Mouse (Mus musculus) kidney, postnatal 36 days (tissue): ENCODE results near the gene Lce1i.
"Not testable (repeated sequence)": the region's sequence is repeated elsewhere in the genome, so short reads cannot be mapped to it uniquely, and the experiment has no call there.

ENCODE experiments used
- DNase-seq, 2 experiments: peaks; one replicate each; pipeline ENCODE4 v3.0.0; 2021 to 2022; ENCODE audit warnings: mixed read lengths in 2 of 2

Gene Lce1i

DNA sequence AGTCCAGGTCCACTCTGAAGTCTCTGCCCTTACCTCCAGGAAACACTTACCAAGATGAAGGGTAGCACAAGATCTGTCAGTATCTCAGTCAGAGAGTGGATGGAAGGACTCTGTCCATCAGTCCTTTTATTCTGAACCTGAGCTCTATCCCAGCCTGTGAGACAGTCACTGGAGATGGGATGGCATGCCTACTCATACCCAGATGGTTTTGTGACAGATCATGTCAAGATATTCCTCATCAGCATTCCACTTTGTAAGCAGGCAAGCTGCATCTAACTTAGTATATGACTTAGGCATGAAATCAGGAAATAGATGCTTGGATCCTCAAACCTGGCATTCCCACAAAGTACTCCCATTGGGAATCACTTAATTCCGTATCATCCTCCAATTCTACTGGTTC lies at the start of gene Lce1i:
Gene Lce1i (minus strand): TSS at position 101 of the 400 bp plus-strand sequence.
- DNase-seq: no peak

DNA sequence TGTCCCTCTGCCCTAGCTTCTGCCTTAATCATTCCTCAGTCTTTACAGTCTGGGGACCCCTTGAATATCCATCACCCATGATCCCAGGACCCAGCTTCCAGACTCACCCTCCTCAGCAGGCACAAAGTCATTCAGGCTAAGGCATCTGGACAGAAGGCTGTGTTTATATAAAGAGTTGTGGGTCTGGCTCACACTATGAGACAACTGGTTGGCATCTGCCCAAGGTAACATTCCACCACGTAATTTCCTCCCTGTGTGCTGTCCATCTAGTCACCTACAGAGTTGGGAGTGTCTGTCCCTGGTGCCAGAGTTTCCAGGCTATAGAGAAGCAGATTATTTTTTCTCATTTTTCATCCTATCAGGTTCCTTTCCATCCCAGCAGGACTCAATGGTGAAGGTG lies 48.4 kb upstream of the Lce1i start, which contains the start of gene Kprp:
Gene Kprp (minus strand): TSS at position 140 of the 400 bp plus-strand sequence.
- DNase-seq: no peak

DNA sequence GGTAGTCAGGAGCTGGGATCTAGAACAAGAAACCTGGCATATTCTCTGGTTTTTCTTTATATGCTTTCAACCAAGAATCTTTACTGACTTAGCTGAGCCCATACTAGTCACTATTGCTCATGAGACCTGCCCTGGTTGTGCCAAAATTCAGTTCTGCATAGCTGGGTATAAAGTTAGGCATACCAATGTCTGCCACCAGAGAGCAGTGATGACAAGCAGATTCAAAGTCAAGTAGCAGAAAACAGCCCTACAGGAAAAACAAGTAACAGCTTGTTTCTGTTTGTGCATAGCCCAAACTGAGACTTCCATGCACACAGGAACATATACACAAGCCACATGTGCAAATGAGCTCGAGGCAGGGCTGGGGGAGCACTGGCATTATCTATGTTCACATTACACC lies 47.1 kb upstream of the Lce1i start:
- no peak for DNase-seq

DNA sequence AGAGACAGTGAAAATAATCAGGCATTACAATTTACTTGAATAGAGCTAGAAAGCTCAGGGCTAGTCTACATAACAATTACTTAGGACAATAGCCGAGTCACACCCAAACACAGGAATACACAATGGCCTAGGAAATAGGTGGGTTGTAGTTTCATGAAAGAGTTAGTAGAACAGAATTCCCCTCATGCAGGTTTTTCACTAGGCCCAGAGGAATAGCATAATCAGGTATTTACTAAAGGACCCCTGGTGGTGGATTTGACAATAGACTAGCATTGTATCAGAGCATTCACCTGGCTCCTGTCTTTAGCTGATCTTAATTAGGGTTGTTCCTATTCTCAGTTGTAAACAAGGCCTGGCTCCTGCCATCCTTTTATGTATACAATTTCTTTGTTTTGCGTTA lies 37.3 kb upstream of the Lce1i start:
- DNase-seq: not testable (repeated sequence)

DNA sequence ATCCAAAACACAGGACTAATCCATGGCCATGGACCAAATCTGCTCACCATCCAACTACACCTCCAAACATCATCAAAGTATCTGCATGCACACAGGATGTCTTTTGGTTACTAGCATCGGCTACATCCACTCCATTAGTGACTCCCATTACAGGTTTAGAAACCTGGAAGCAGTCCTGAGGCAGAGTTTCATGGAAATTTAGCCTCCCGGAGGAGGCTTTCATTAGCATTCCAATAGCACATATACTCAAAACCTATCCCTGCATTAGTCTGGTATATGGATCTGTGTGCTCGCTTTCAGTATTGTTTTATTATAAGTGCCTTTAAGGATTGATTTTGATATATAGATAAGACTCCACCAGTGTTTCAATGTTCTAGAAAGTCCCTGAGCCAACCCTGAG lies 36.9 kb upstream of the Lce1i start:
- DNase-seq: no peak

DNA sequence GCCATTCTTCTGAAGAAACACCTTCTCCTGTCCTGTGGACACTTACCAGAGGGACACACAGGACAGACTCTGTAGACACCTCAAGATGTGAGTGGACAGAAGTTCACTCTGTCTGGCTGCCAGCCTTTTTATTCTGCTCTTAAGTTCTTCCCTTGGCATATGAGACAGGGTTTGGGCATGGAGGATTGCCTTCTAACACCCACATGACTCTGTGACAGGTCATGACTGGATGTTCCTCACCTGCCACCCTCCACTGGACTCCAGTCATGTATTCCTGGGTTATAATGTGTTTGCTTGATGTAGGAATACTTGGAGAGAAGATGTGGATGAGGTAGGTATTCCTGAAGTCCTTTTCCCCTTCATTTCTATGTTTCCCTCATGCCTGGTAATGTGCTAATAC lies 29.1 kb upstream of the Lce1i start, which contains the start of gene Lce1k:
Gene Lce1k (minus strand): TSS at position 101 of the 400 bp plus-strand sequence.
- DNase-seq: no peak

DNA sequence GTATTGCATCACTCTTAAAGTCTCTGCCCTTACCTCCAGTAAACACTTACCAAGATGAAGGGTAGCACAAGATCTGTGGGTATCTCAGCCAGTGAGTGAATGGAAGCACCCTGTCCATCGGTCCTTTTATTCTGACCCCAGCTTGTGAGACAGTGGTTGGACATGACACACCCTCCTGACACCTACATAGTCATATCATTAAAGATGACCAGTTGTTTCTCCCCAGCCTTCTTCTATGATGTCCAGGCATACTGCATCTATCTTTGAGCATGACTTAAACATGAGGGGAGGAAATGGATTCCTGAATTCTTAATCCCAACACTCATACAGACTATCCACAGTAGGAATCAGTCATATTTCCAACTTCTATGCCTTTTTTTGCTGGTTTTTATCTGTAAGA lies 11.7 kb upstream of the Lce1i start, which contains the start of gene Lce1j:
Gene Lce1j (minus strand): TSS at position 101 of the 400 bp plus-strand sequence.
- no peak for DNase-seq

DNA sequence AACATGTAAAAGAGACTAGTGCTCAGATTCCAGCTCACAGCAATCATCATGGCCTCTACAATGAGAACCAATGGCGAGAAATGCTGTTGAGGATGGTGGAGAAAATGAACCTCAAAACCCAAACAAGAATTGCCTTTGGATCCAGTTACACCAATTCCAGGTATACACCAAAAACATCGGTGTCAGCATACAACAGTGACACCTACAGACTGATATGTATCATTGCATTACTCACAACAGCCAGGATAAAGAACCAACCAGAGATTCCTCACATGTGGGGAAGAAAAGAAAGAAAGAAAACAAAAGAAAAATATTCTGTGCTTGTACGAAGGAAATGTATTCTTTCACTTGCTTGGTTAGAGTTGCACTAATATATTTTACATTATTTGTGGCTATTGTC lies 7.1 kb downstream of the Lce1i start:
- peak in 1 of 2 experiments; percentile 2 for DNase-seq

DNA sequence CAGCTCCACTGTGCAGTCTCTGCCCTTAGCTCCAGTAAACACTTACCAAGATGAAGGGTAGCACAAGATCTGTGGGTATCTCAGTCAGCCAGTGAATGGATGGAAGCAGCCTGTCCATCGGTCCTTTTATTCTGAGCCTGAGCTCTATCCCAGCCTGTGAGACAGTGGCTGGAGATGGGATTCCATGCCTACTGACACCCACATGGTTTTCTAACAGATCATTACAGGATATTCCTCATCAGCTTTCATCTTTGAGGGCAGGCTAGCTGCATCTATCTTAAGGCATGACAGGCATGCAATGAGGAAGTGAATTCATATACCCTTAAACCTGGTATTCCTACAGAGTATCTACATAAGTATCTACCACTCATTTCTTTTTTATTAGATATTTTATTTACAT lies 13.7 kb downstream of the Lce1i start, which contains the start of gene Lce1h:
Gene Lce1h (minus strand): TSS at position 101 of the 400 bp plus-strand sequence.
- DNase-seq: no peak

DNA sequence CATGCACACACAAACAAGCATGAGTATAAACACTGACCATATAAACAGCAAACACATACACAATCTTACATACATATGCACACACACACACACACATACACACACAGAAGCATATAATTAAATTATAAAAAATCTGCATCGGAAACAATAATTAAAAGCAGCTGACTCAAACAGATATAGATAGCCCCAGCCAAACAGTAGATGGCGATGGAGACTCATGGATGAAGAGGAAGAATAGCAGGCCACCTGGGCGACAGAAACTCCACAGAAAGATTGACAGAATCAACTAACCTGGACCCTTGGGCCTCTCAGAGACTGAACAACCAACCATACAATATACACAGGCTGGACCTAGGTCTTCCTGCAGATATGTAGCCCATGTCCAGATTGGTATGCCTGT lies 25.5 kb downstream of the Lce1i start:
- DNase-seq: peak in 1 of 2 experiments; percentile 2

DNA sequence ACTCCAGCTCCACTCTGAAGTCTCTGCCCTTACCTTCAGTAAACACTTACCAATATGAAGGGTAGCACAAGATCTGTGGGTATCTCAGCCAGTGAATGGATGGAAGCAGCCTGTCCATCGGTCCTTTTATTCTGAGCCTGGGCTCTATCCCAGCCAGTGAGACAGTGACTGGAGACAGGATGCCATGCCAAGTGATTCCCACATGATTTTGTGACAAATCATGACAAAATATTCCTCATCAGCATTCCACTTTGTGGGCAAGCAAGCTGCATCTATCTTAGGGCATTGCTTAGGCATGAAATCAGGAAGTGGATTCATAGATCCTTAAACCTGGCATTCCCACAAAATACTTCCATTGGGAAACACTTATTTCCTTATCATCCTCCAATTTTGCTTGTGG lies 26.5 kb downstream of the Lce1i start, which contains the start of gene Lce1g:
Gene Lce1g (minus strand): TSS at position 101 of the 400 bp plus-strand sequence.
- DNase-seq: no peak

DNA sequence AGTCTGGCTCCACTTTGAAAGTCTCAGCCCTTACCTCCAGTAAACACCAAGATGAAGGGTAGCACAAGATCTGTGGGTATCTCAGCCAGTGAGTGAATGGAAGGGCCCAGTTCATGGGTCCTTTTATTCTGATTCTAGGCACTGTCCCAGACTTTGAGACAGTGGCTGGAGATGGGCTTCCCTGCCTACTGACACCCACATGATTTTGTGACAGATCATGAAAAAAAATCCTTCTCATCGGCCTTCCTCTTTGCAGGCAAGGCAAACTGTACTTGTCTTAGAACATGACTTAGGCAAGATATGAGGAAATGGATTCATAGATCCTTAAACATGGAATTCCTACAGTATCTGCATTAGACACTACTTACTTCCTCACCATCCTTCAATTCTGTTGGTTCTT lies 39.7 kb downstream of the Lce1i start, which contains the start of gene Gm38119:
Gene Gm38119 (minus strand): TSS at position 101 of the 400 bp plus-strand sequence.
- DNase-seq: no peak
